Mouse (Mus musculus): ENCODE data around the gene Nav3. TPM values are rescaled to one million over a fixed set of nuclear protein-coding genes. Genes with fewer than 3 reads are reported as not detected.

Nav3 gene
- 0.07 and 0.14 TPM in 2 replicates for polyA plus RNA-seq (2015; fragmentation: Nextera tagmentation; extraction: Ambion mirVana)

GRCm38 (mm10) chr10:110455838-110456493 lies at the start of gene Nav3:
Gene Nav3 (minus strand): TSS chr10:110456204.
- ATAC-seq (ENCODE audit: low read depth): peak; percentile 64
- H3K9me3 ChIP-seq (replicated peaks; ENCODE audit: control insufficient read depth, low read length): no peaks in the 10 kb centered on the region
- WGBS (ENCODE audit: insufficient replicate concordance): 1% methylated on average over 19 of the region's 50 CpGs
- peak within 1 kb of the TSS; percentile 53 for H3K4me3 ChIP-seq (ENCODE audit: low read depth, low read length)
- H3K4me1 ChIP-seq (ENCODE audit: control insufficient read depth, low read depth, low read length): no peaks in the 10 kb centered on the region; the same call in 1 of the 2 replicates
- H3K4me2 ChIP-seq (ENCODE audit: low read depth, low read length): peak within 1 kb of the TSS; percentile 63
- peak within 1 kb of the TSS; percentile 31; the same call in 1 of the 2 replicates for H3K9ac ChIP-seq (ENCODE audit: low read depth, low read length)
- no peak within 1 kb of the TSS for H3K27ac ChIP-seq (ENCODE audit: low read length)
- H3K27me3 ChIP-seq (ENCODE audit: control insufficient read depth, insufficient read depth, low read depth, low read length): peaks cover 27% of the 10 kb centered on the region
- no peaks in the 10 kb centered on the region for H3K36me3 ChIP-seq (ENCODE audit: control insufficient read depth, insufficient read depth)

GRCm38 (mm10) chr10:110485306-110485705 lies 29.3 kb upstream of the Nav3 start:
- no peaks in the 10 kb centered on the region for H3K4me1 ChIP-seq (ENCODE audit: control insufficient read depth, low read depth, low read length)
- H3K4me2 ChIP-seq (ENCODE audit: low read depth, low read length): no peak overlapping the region
- H3K4me3 ChIP-seq (ENCODE audit: low read depth, low read length): no peak overlapping the region
- 68% methylated on average over 5 of the region's 5 CpGs for WGBS (ENCODE audit: insufficient replicate concordance)
- no peaks in the 10 kb centered on the region for H3K9me3 ChIP-seq (replicated peaks; ENCODE audit: control insufficient read depth, low read length)
- no peak for ATAC-seq (ENCODE audit: low read depth)
- no peak overlapping the region for H3K9ac ChIP-seq (ENCODE audit: low read depth, low read length)
- no peak overlapping the region for H3K27ac ChIP-seq (ENCODE audit: low read length)
- H3K27me3 ChIP-seq (ENCODE audit: control insufficient read depth, insufficient read depth, low read depth, low read length): no peaks in the 10 kb centered on the region
- no peaks in the 10 kb centered on the region for H3K36me3 ChIP-seq (ENCODE audit: control insufficient read depth, insufficient read depth)

GRCm38 (mm10) chr10:110484822-110485221 lies 28.8 kb upstream of the Nav3 start:
- Histone ChIP-seq H3K4me2 (ENCODE audit: low read depth, low read length) (no peak overlapping the region), H3K27me3 (ENCODE audit: control insufficient read depth, insufficient read depth, low read depth, low read length) (no peaks in the 10 kb centered on the region), H3K9ac (ENCODE audit: low read depth, low read length) (no peak overlapping the region), H3K4me3 (ENCODE audit: low read depth, low read length) (no peak overlapping the region), H3K9me3 (replicated peaks; ENCODE audit: control insufficient read depth, low read length) (no peaks in the 10 kb centered on the region), H3K27ac (ENCODE audit: low read length) (no peak overlapping the region), H3K4me1 (ENCODE audit: control insufficient read depth, low read depth, low read length) (no peaks in the 10 kb centered on the region), H3K36me3 (ENCODE audit: control insufficient read depth, insufficient read depth) (no peaks in the 10 kb centered on the region)
- WGBS (ENCODE audit: insufficient replicate concordance): 47% methylated on average over 8 of the region's 8 CpGs
- ATAC-seq (ENCODE audit: low read depth): no peak

- H3K4me3 ChIP-seq (ENCODE audit: low read depth, low read length): no peak overlapping the region
- no peak overlapping the region for H3K9ac ChIP-seq (ENCODE audit: low read depth, low read length)
- no peak overlapping the region for H3K4me2 ChIP-seq (ENCODE audit: low read depth, low read length)
- WGBS (ENCODE audit: insufficient replicate concordance): 59% methylated on average over 3 of the region's 3 CpGs
- no peaks in the 10 kb centered on the region for H3K4me1 ChIP-seq (ENCODE audit: control insufficient read depth, low read depth, low read length)
- no peaks in the 10 kb centered on the region for H3K27me3 ChIP-seq (ENCODE audit: control insufficient read depth, insufficient read depth, low read depth, low read length)
- no peak overlapping the region for H3K27ac ChIP-seq (ENCODE audit: low read length)
- H3K9me3 ChIP-seq (replicated peaks; ENCODE audit: control insufficient read depth, low read length): no peaks in the 10 kb centered on the region
- ATAC-seq (ENCODE audit: low read depth): no peak
- no peaks in the 10 kb centered on the region for H3K36me3 ChIP-seq (ENCODE audit: control insufficient read depth, insufficient read depth)
These were observed 23.2 kb upstream of the Nav3 start for GRCm38 (mm10) chr10:110479189-110479588.

GRCm38 (mm10) chr10:110477689-110478314 lies 21.8 kb upstream of the Nav3 start:
- WGBS (ENCODE audit: insufficient replicate concordance): 60% methylated on average over 11 of the region's 11 CpGs
- no peak overlapping the region for H3K27ac ChIP-seq (ENCODE audit: low read length)
- ATAC-seq (ENCODE audit: low read depth): no peak
- no peaks in the 10 kb centered on the region for H3K4me1 ChIP-seq (ENCODE audit: control insufficient read depth, low read depth, low read length)
- no peaks in the 10 kb centered on the region for H3K36me3 ChIP-seq (ENCODE audit: control insufficient read depth, insufficient read depth)
- H3K27me3 ChIP-seq (ENCODE audit: control insufficient read depth, insufficient read depth, low read depth, low read length): no peaks in the 10 kb centered on the region
- no peak overlapping the region for H3K9ac ChIP-seq (ENCODE audit: low read depth, low read length)
- no peak overlapping the region for H3K4me3 ChIP-seq (ENCODE audit: low read depth, low read length)
- H3K9me3 ChIP-seq (replicated peaks; ENCODE audit: control insufficient read depth, low read length): no peaks in the 10 kb centered on the region
- no peak overlapping the region for H3K4me2 ChIP-seq (ENCODE audit: low read depth, low read length)

- no peaks in the 10 kb centered on the region for H3K27me3 ChIP-seq (ENCODE audit: control insufficient read depth, insufficient read depth, low read depth, low read length)
- 47% methylated on average over 1 of the region's 1 CpGs for WGBS (ENCODE audit: insufficient replicate concordance)
- H3K27ac ChIP-seq (ENCODE audit: low read length): no peak overlapping the region
- no peaks in the 10 kb centered on the region for H3K9me3 ChIP-seq (replicated peaks; ENCODE audit: control insufficient read depth, low read length)
- no peaks in the 10 kb centered on the region for H3K4me1 ChIP-seq (ENCODE audit: control insufficient read depth, low read depth, low read length)
- no peak overlapping the region for H3K9ac ChIP-seq (ENCODE audit: low read depth, low read length)
- no peak overlapping the region for H3K4me2 ChIP-seq (ENCODE audit: low read depth, low read length)
- no peak for ATAC-seq (ENCODE audit: low read depth)
- no peak overlapping the region for H3K4me3 ChIP-seq (ENCODE audit: low read depth, low read length)
- no peaks in the 10 kb centered on the region for H3K36me3 ChIP-seq (ENCODE audit: control insufficient read depth, insufficient read depth)
These were observed 18.1 kb upstream of the Nav3 start for GRCm38 (mm10) chr10:110474107-110474506.

GRCm38 (mm10) chr10:110469445-110469844 lies 13.4 kb upstream of the Nav3 start:
- ATAC-seq (ENCODE audit: low read depth): no peak
- Histone ChIP-seq H3K4me2 (ENCODE audit: low read depth, low read length) (no peak overlapping the region), H3K9ac (ENCODE audit: low read depth, low read length) (no peak overlapping the region), H3K27ac (ENCODE audit: low read length) (no peak overlapping the region), H3K27me3 (ENCODE audit: control insufficient read depth, insufficient read depth, low read depth, low read length) (no peaks in the 10 kb centered on the region), H3K9me3 (replicated peaks; ENCODE audit: control insufficient read depth, low read length) (no peaks in the 10 kb centered on the region), H3K4me3 (ENCODE audit: low read depth, low read length) (no peak overlapping the region), H3K4me1 (ENCODE audit: control insufficient read depth, low read depth, low read length) (no peaks in the 10 kb centered on the region), H3K36me3 (ENCODE audit: control insufficient read depth, insufficient read depth) (no peaks in the 10 kb centered on the region)
- WGBS (ENCODE audit: insufficient replicate concordance): 56% methylated on average over 4 of the region's 4 CpGs

- Histone ChIP-seq H3K4me2 (ENCODE audit: low read depth, low read length) (peak overlapping the region; percentile 63), H3K27me3 (ENCODE audit: control insufficient read depth, insufficient read depth, low read depth, low read length) (peaks cover 27% of the 10 kb centered on the region), H3K9me3 (replicated peaks; ENCODE audit: control insufficient read depth, low read length) (no peaks in the 10 kb centered on the region), H3K4me3 (ENCODE audit: low read depth, low read length) (peak overlapping the region; percentile 53), H3K9ac (ENCODE audit: low read depth, low read length) (peak overlapping the region; percentile 31; the same call in 1 of the 2 replicates), H3K36me3 (ENCODE audit: control insufficient read depth, insufficient read depth) (no peaks in the 10 kb centered on the region), H3K27ac (ENCODE audit: low read length) (no peak overlapping the region), H3K4me1 (ENCODE audit: control insufficient read depth, low read depth, low read length) (no peaks in the 10 kb centered on the region; the same call in 1 of the 2 replicates)
- ATAC-seq (ENCODE audit: low read depth): no peak
- 2% methylated on average over 36 of the region's 45 CpGs for WGBS (ENCODE audit: insufficient replicate concordance)
These were observed 754 bp downstream of the Nav3 start for GRCm38 (mm10) chr10:110455063-110455837.

- H3K27ac ChIP-seq (ENCODE audit: low read length): no peak overlapping the region
- H3K4me2 ChIP-seq (ENCODE audit: low read depth, low read length): no peak overlapping the region
- H3K9me3 ChIP-seq (replicated peaks; ENCODE audit: control insufficient read depth, low read length): no peaks in the 10 kb centered on the region
- H3K4me3 ChIP-seq (ENCODE audit: low read depth, low read length): no peak overlapping the region
- no peak overlapping the region for H3K9ac ChIP-seq (ENCODE audit: low read depth, low read length)
- 49% methylated on average over 5 of the region's 5 CpGs for WGBS (ENCODE audit: insufficient replicate concordance)
- no peak for ATAC-seq (ENCODE audit: low read depth)
- H3K27me3 ChIP-seq (ENCODE audit: control insufficient read depth, insufficient read depth, low read depth, low read length): peaks cover 27% of the 10 kb centered on the region
- H3K36me3 ChIP-seq (ENCODE audit: control insufficient read depth, insufficient read depth): no peaks in the 10 kb centered on the region
- no peaks in the 10 kb centered on the region; the same call in 1 of the 2 replicates for H3K4me1 ChIP-seq (ENCODE audit: control insufficient read depth, low read depth, low read length)
These were observed 2.4 kb downstream of the Nav3 start for GRCm38 (mm10) chr10:110453566-110453965.

All from liver, embryonic 16.5 days (tissue).